In genomic region chr2:167823044-167823443, GRCm38 (mm10) we compare ENCODE assay signal across 10 mouse cellular contexts.
A peak's percentile ranks its signal among the peaks of the same experiment; 100 is the strongest.
DNase-seq lines count a peak whose midpoint lies in the region; ATAC-seq and TF ChIP-seq lines count a peak whose summit lies in the region.
"Had no signal": no experiment of that assay in that cellular context is flagged by ENCODE, and none has a peak within 500 bp of the region (broad histone marks: within the 10 kb centered on the region; RNA-seq: fewer than 3 reads in every experiment).

No protein-coding gene starts in this region.

- no peaks in the 10 kb centered on the region for H3K9me3 ChIP-seq in intestine, embryonic 14.5 days (ENCODE audit: control insufficient read depth, low read length)

- no peaks in the 10 kb centered on the region for H3K36me3 ChIP-seq in liver, adult 2 months (ENCODE audit: control insufficient read depth, insufficient read depth, low read length)
- H3K36me3 ChIP-seq in intestine, embryonic 14.5 days (ENCODE audit: control insufficient read depth, insufficient read depth, low read length), result no peaks in the 10 kb centered on the region
- H3K36me3 ChIP-seq in small intestine, adult 2 months (ENCODE audit: control insufficient read depth, insufficient read depth, low read length), result no peaks in the 10 kb centered on the region

- peak; percentile 84 for DNase-seq in liver, adult 2 months (ENCODE audit: extremely low read depth, low read depth, low spot score)
- no peak for DNase-seq in liver
- DNase-seq in intestine, embryonic 14.5 days (ENCODE audit: low spot score), result no peak
- no peak for DNase-seq in urinary bladder, postnatal 10 days (ENCODE audit: low spot score)
- no peak for DNase-seq in neural tube, embryonic 10.5 days (ENCODE audit: extremely low spot score, low spot score)
- DNase-seq: cerebellum, postnatal 10 days; right cerebral cortex, postnatal 14 days had no signal

- TF ChIP-seq CTCF in liver, adult 2 months (IDR thresholded peaks at IDR 0.05; ENCODE audit: low read depth, low read length), result no peak
- no peak for TF ChIP-seq CTCF in small intestine, adult 2 months (IDR thresholded peaks at IDR 0.05; ENCODE audit: extremely low read depth, insufficient read length, insufficient replicate concordance, low read depth, low read length)

- peak; percentile 64 for ATAC-seq in CD4-positive, CD25-positive, alpha-beta regulatory T cell, adult 4 months
- ATAC-seq in intestine, embryonic 14.5 days (replicated peaks; ENCODE audit: low FRiP score, low TSS enrichment, low read depth), result no peak

- H3K4me2 ChIP-seq in intestine, embryonic 14.5 days (ENCODE audit: low read length), result no peak overlapping the region

- no peaks in the 10 kb centered on the region for H3K79me2 ChIP-seq in liver, adult 2 months (ENCODE audit: control insufficient read depth, insufficient read depth, low read length)

- H3K27ac ChIP-seq in liver, adult 2 months (replicated peaks; ENCODE audit: insufficient read depth, low read depth, low read length), result peak overlapping the region; percentile 67
- peak overlapping the region; percentile 93 for H3K27ac ChIP-seq in intestine, embryonic 14.5 days (ENCODE audit: low read depth)
- peak overlapping the region; percentile 71 for H3K27ac ChIP-seq in small intestine, adult 2 months (ENCODE audit: insufficient read depth, low read depth, low read length)

- peaks cover 34% of the 10 kb centered on the region for H3K4me1 ChIP-seq in liver, adult 2 months (ENCODE audit: control insufficient read depth, insufficient read depth, low read length)
- peaks cover 30% of the 10 kb centered on the region for H3K4me1 ChIP-seq in intestine, embryonic 14.5 days (replicated peaks; ENCODE audit: control insufficient read depth, insufficient read depth, low read length)
- peaks cover 31% of the 10 kb centered on the region for H3K4me1 ChIP-seq in small intestine, adult 2 months (ENCODE audit: control insufficient read depth, insufficient read depth, insufficient read length, low read length)

- TF ChIP-seq POLR2A in liver, adult 2 months (IDR thresholded peaks at IDR 0.05; ENCODE audit: extremely low read depth, insufficient read depth, low read length), result no peak
- TF ChIP-seq POLR2A in small intestine, adult 2 months (IDR thresholded peaks at IDR 0.05; ENCODE audit: low read depth, low read length), result no peak

- no peaks in the 10 kb centered on the region for H3K27me3 ChIP-seq in liver, adult 2 months (ENCODE audit: control insufficient read depth, insufficient read depth, low read length)
- no peaks in the 10 kb centered on the region for H3K27me3 ChIP-seq in intestine, embryonic 14.5 days (replicated peaks; ENCODE audit: control insufficient read depth, insufficient read depth, low read length)
- H3K27me3 ChIP-seq in small intestine, adult 2 months (ENCODE audit: control insufficient read depth, insufficient read depth, low read length), result no peaks in the 10 kb centered on the region

- peak overlapping the region; percentile 47; the same call in 1 of the 2 replicates for H3K9ac ChIP-seq in liver, adult 2 months (ENCODE audit: low read depth, low read length)
- H3K9ac ChIP-seq in intestine, embryonic 14.5 days (ENCODE audit: low read length), result no peak overlapping the region

- WGBS in liver, adult 2 months, result 12% methylated on average over 3 of the region's 3 CpGs
- WGBS in intestine, embryonic 14.5 days, result 88% methylated on average over 3 of the region's 3 CpGs
- WGBS in small intestine, adult 2 months, result 34% methylated on average over 3 of the region's 3 CpGs

- no peak overlapping the region for H3K4me3 ChIP-seq in liver, adult 2 months (ENCODE audit: insufficient read depth, low read depth, low read length)
- H3K4me3 ChIP-seq in intestine, embryonic 14.5 days (ENCODE audit: low read depth, low read length), result no peak overlapping the region
- H3K4me3 ChIP-seq in small intestine, adult 2 months (ENCODE audit: low read depth, low read length), result no peak overlapping the region
- H3K4me3 ChIP-seq: erythroblast, embryonic 14.5 days had no signal
